Mouse (Mus musculus): ENCODE results near the gene Fbxw28. TPM values are rescaled to one million over a fixed set of nuclear protein-coding genes. Genes with fewer than 3 reads are reported as not detected.
"Not testable (repeated sequence)": the region's sequence is repeated elsewhere in the genome, so short reads cannot be mapped to it uniquely, and the experiment has no call there.

Fbxw28 gene
- not detected for total RNA-seq (2021)

GRCm38 (mm10) chr9:109339559-109339958, at the start of gene Fbxw28:
Fbxw28 (minus strand) TSS chr9:109339659.
- DNase-seq (ENCODE audit: low spot score in 2 of 2); intact Hi-C loops (cut with DNase I): not testable (repeated sequence)

GRCm38 (mm10) chr9:109287576-109287975, 51.9 kb downstream of the Fbxw28 start, which contains the start of gene Fbxw14:
Fbxw14 (minus strand) TSS chr9:109287676.
- intact Hi-C loops (cut with DNase I); DNase-seq (ENCODE audit: low spot score in 2 of 2): not testable (repeated sequence)

Other genes starting within 250 kb of the Fbxw28 start
- gene Plxnb1, start 244.3 kb downstream of the Fbxw28 start, total RNA-seq (2021), result 10 to 100 TPM; 60.3 to 77.9 TPM
- not detected for gene Fbxw21, start 177.6 kb downstream of the Fbxw28 start, total RNA-seq (2021)
- gene Fbxw13, start 143.7 kb downstream of the Fbxw28 start, total RNA-seq (2021), result not detected
- not detected for gene Fbxw20, start 104.9 kb downstream of the Fbxw28 start, total RNA-seq (2021)
- gene Fbxw14, start 52.0 kb downstream of the Fbxw28 start, total RNA-seq (2021), result not detected
- gene Fbxw22, start 64.6 kb upstream of the Fbxw28 start, total RNA-seq (2021), result not detected
- not detected for gene Fbxw16, start 109.5 kb upstream of the Fbxw28 start, total RNA-seq (2021)
- not detected for gene Fbxw19, start 156.2 kb upstream of the Fbxw28 start, total RNA-seq (2021)
- gene Fbxw15, start 228.6 kb upstream of the Fbxw28 start, total RNA-seq (2021), result not detected

Data from left cerebral cortex, postnatal 36 days (tissue).